Mouse (Mus musculus) stomach, embryonic 14.5 days (tissue): ENCODE data around the gene Dock11. TPM values are rescaled to one million over a fixed set of nuclear protein-coding genes. Genes with fewer than 3 reads are reported as not detected.

Experiments used
- ATAC-seq: fragments of 200-750 bp; cut with Nextera tagmentation; 2 replicates; pipeline ENCODE4 v1.8.0; 2017; ENCODE audit warnings: low read depth, moderate TSS enrichment; ENCODE audit not compliant: insufficient number of reproducible peaks, insufficient read depth, low FRiP score
- H3K27ac ChIP-seq: fragments of 300-500 bp; sonication (generic); 2 replicates; pipeline ENCODE4 v1.5.1; 2014; ENCODE audit warnings: mild to moderate bottlenecking, low read length, moderate library complexity, mixed read lengths
- H3K27me3 ChIP-seq: fragments of 300-500 bp; sonication (generic); 2 replicates; pipeline ENCODE4 v1.6.1; 2014; ENCODE audit warnings: low read length, control low read depth, mixed read lengths; ENCODE audit not compliant: control insufficient read depth, insufficient read depth
- H3K36me3 ChIP-seq: fragments of 300-500 bp; sonication (generic); 2 replicates; pipeline ENCODE4 v1.6.1; 2014; ENCODE audit warnings: mild to moderate bottlenecking, control low read depth, low read length, moderate library complexity, mixed read lengths; ENCODE audit not compliant: control insufficient read depth, insufficient read depth
- H3K4me1 ChIP-seq: fragments of 300-500 bp; sonication (generic); 2 replicates; pipeline ENCODE4 v1.6.1; 2014; ENCODE audit warnings: low read length, control low read depth, mixed read lengths; ENCODE audit not compliant: control insufficient read depth, insufficient read depth
- H3K4me2 ChIP-seq: fragments of 300-500 bp; sonication (generic); replicated peaks from 2 replicates; pipeline ENCODE4 v1.6.1; 2014; ENCODE audit warnings: low read depth, low read length, control low read depth
- H3K4me3 ChIP-seq: fragments of 300-500 bp; sonication (generic); 2 replicates; pipeline ENCODE4 v1.5.1; 2014; ENCODE audit warnings: low read depth, low read length, control low read depth
- H3K9ac ChIP-seq: fragments of 300-500 bp; sonication (generic); replicated peaks from 2 replicates; pipeline ENCODE4 v1.6.1; 2014; ENCODE audit warnings: low read depth, mild to moderate bottlenecking, control low read depth, low read length, moderate library complexity, mixed read lengths
- H3K9me3 ChIP-seq: fragments of 300-500 bp; sonication (generic); 2 replicates; pipeline ENCODE4 v1.6.1; 2016; ENCODE audit warnings: low read depth, low read length, control low read depth; ENCODE audit not compliant: control insufficient read depth
- WGBS: fragments of 180-500 bp; shearing (Covaris S2); extraction: QIAGEN DNeasy Blood & Tissue Kit; methylation state at CpG from one replicate; pipeline ENCODE4 v1.1.7; 2014; 5-methylcytosine and 5-hydroxymethylcytosine counted together
- polyA plus RNA-seq: library from polyadenylated mRNA; unstranded; fragments of >200 nt; fragmentation: Nextera tagmentation; extraction: Ambion mirVana; gene quantifications from 2 replicates; pipeline ENCODE4 v1.2.1, GENCODE M21; 2014

The Dock11 gene
- polyA plus RNA-seq, 1 experiment from 2014 or later = 24.9 TPM

DNA sequence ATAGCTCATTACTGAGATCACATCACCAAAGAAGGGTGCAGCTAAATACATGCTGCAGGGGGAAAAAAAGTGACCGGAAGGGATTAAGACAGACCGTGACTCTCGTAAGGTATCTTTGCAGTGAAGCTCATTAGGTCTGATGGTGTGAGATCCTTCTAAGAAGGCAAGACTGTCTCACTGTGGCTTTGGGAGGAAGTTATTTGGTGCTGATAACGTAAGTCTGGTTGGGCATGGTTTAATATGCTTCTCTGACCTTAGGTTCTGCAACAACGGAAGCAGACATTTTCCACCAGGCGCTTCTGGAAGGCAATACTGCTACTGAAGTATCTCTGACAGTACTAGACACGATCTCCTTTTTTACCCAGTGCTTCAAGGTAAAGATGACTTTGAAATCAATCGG lies 145.4 kb downstream of the Dock11 start:
- ATAC-seq = no peak
- 86% methylated on average over 8 of the region's 8 CpGs for WGBS
- no peaks in the 10 kb centered on the region for H3K4me1 ChIP-seq

GRCm38 (mm10) chrX:36045731-36046130 lies 157.1 kb downstream of the Dock11 start:
- ATAC-seq = no peak
- no peak overlapping the region for H3K4me2 ChIP-seq
- H3K36me3 ChIP-seq = no peaks in the 10 kb centered on the region
- H3K27me3 ChIP-seq = no peaks in the 10 kb centered on the region
- no peak overlapping the region for H3K4me3 ChIP-seq
- no peaks in the 10 kb centered on the region for H3K4me1 ChIP-seq
- WGBS = 74% methylated on average over 4 of the region's 4 CpGs
- H3K9ac ChIP-seq = no peak overlapping the region
- no peak overlapping the region for H3K27ac ChIP-seq
- H3K9me3 ChIP-seq = no peaks in the 10 kb centered on the region

More for the DNA sequence above, 145.4 kb downstream of the Dock11 start:
- no peak overlapping the region for H3K4me3 ChIP-seq
- no peaks in the 10 kb centered on the region for H3K27me3 ChIP-seq
- H3K27ac ChIP-seq = no peak overlapping the region
- H3K9ac ChIP-seq = no peak overlapping the region
- H3K9me3 ChIP-seq = no peaks in the 10 kb centered on the region
- no peak overlapping the region for H3K4me2 ChIP-seq
- H3K36me3 ChIP-seq = no peaks in the 10 kb centered on the region

GRCm38 (mm10) chrX:36047451-36047850 lies 158.8 kb downstream of the Dock11 start:
- Histone ChIP-seq H3K36me3 (no peaks in the 10 kb centered on the region), H3K27me3 (no peaks in the 10 kb centered on the region), H3K9ac (no peak overlapping the region), H3K4me1 (no peaks in the 10 kb centered on the region), H3K9me3 (no peaks in the 10 kb centered on the region), H3K4me2 (no peak overlapping the region), H3K27ac (no peak overlapping the region), H3K4me3 (no peak overlapping the region)
- 67% methylated on average over 1 of the region's 1 CpGs for WGBS
- no peak for ATAC-seq

- no peak for ATAC-seq
- no peaks in the 10 kb centered on the region for H3K27me3 ChIP-seq
- H3K4me3 ChIP-seq = no peak overlapping the region
- no peak overlapping the region for H3K9ac ChIP-seq
- H3K4me2 ChIP-seq = no peak overlapping the region
- H3K27ac ChIP-seq = no peak overlapping the region
- H3K4me1 ChIP-seq = no peaks in the 10 kb centered on the region
- no peaks in the 10 kb centered on the region; the same call in 1 of the 2 replicates for H3K36me3 ChIP-seq
- no peaks in the 10 kb centered on the region for H3K9me3 ChIP-seq
These were observed 161.7 kb downstream of the Dock11 start for GRCm38 (mm10) chrX:36050312-36050711.

DNA sequence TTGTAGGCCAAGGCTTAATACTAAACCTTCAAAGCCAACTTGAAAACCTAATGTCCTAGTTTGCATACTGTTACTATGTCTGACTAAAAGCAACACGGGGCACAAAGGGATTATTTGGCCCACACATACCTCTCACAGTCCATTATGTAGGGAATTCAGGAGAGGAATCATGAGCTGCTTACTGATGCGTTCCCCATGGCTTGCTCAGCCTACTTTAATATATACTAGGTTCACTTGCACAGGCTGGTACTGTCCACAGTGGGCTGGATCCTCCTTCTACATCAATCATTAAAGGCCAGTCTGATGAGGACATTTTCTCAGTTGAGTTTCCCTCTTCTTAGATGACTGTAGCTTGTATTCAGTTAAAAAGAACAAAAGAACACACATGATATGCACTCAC lies 185.4 kb downstream of the Dock11 start:
- no peaks in the 10 kb centered on the region for H3K27me3 ChIP-seq
- H3K4me2 ChIP-seq = no peak overlapping the region
- H3K9me3 ChIP-seq = no peaks in the 10 kb centered on the region
- H3K36me3 ChIP-seq = no peaks in the 10 kb centered on the region
- H3K4me1 ChIP-seq = no peaks in the 10 kb centered on the region
- WGBS = 83% methylated on average over 2 of the region's 2 CpGs
- H3K4me3 ChIP-seq = no peak overlapping the region
- H3K27ac ChIP-seq = no peak overlapping the region
- no peak overlapping the region for H3K9ac ChIP-seq
- ATAC-seq = no peak

DNA sequence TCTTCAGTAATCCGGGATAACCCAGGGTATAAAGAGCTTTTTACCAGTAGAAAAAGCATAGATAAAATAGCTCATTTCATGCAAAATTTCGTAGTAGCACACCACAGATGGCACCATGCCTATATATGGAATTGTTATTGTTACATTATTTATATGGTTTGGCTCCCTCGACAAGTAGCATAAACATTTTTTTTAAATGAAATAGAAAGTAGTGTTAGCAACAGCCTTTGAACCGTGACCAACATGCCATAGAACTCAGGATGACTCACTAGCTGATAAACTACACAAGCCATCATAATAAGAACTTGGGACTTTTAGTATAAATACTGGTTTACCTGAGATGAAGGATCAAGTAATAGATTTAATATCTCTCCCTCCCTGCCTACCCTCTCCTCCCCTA lies 188.5 kb downstream of the Dock11 start:
- Histone ChIP-seq H3K4me3 (no peak overlapping the region), H3K9ac (no peak overlapping the region), H3K9me3 (no peaks in the 10 kb centered on the region), H3K36me3 (no peaks in the 10 kb centered on the region), H3K27ac (no peak overlapping the region), H3K27me3 (no peaks in the 10 kb centered on the region), H3K4me1 (no peaks in the 10 kb centered on the region), H3K4me2 (no peak overlapping the region)
- 40% methylated on average over 4 of the region's 4 CpGs for WGBS
- ATAC-seq = no peak

DNA sequence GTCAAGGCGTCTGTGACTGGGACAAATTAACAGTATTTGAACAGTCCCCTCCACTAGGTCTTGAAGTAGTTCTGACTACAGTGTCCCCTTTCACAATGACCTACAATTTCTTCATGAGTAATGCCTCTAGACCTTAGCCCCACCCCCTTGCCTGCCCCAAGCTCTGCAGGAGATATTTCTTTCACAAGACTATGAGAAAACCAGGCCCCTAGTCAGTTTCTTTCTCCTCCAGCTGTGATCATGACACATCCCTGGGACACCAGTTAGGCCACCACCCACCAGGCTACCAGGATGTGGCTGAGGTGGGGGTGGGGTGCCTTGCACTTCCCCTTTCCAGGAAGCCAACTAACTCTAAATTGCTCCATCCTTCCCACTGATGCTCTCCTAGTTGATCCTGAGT lies 194.3 kb downstream of the Dock11 start:
- Histone ChIP-seq H3K9ac (no peak overlapping the region), H3K4me2 (no peak overlapping the region), H3K36me3 (no peaks in the 10 kb centered on the region), H3K27ac (no peak overlapping the region), H3K4me3 (no peak overlapping the region), H3K9me3 (no peaks in the 10 kb centered on the region), H3K4me1 (no peaks in the 10 kb centered on the region), H3K27me3 (no peaks in the 10 kb centered on the region)
- WGBS = 68% methylated on average over 1 of the region's 1 CpGs
- no peak for ATAC-seq

DNA sequence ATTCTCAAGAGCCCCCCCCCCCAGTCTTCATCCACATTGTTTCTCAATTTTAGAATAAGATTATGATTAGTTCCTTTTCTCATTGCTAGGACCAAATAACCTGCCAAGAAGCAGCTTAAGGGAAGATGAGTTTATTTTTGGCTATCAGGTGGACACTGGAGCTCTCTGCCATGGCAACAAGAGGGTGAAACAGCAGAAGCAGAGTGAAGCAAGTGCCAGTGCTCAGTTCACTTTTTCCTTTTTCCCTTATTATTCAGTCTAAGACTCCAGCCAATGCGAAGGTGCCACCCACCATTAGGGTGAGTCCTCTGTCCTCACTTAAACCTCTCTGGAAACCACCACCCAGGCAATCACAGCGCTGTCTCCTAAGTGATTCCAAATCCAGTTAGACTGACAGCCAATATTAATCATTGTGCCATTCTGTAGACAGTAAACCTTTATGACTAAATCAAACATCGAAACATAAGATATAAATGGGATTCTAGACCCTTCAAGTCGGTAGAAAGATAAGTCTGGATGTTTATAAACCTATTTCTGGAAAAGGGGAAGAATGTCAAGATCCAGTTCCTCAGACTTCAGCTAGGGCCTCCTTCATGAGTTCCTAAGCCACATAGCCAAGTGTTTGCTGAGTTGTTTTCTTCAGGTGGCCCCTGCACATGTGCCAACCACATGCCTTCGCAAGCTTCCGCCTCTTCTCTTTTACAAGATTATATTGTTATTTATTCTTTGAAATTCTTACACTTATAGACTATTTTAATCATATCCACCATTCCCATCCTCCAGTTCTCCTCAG lies 200.0 kb downstream of the Dock11 start:
- Histone ChIP-seq H3K4me2 (no peak overlapping the region), H3K4me1 (no peaks in the 10 kb centered on the region), H3K27me3 (no peaks in the 10 kb centered on the region), H3K27ac (no peak overlapping the region), H3K36me3 (no peaks in the 10 kb centered on the region), H3K9me3 (no peaks in the 10 kb centered on the region), H3K9ac (no peak overlapping the region), H3K4me3 (no peak overlapping the region)
- no peak for ATAC-seq
- WGBS = 84% methylated on average over 6 of the region's 6 CpGs

GRCm38 (mm10) chrX:36100883-36101282 lies 212.3 kb downstream of the Dock11 start:
- no peaks in the 10 kb centered on the region for H3K9me3 ChIP-seq
- no peak for ATAC-seq
- WGBS = 72% methylated on average over 1 of the region's 1 CpGs

More at GRCm38 (mm10) chrX:36100883-36101282, 212.3 kb downstream of the Dock11 start:
- Histone ChIP-seq H3K4me3 (no peak overlapping the region), H3K9ac (no peak overlapping the region), H3K36me3 (no peaks in the 10 kb centered on the region), H3K4me1 (no peaks in the 10 kb centered on the region), H3K27ac (no peak overlapping the region), H3K27me3 (no peaks in the 10 kb centered on the region), H3K4me2 (no peak overlapping the region)
